Mouse (Mus musculus) left cerebral cortex, postnatal 36 days (tissue): ENCODE measurements around the gene Nkx2-3. TPM values are rescaled to one million over a fixed set of nuclear protein-coding genes. Genes with fewer than 3 reads are reported as not detected.

ENCODE experiments used
- DNase-seq, 2 experiments: peaks; one replicate each; pipeline ENCODE4 v3.0.0; 2021 to 2022; ENCODE audit warnings: low spot score in 2 of 2, mixed read lengths in 1 of 2
- intact Hi-C: fragments of 180-260 bp; cut with DNase I; formaldehyde crosslinking; loops from one replicate; pipeline ENCODE4 v1.15.1; 2025
- total RNA-seq, 2 experiments: library from RNA; stranded (reverse); gene quantifications; 2 replicates each; pipeline ENCODE4 v1.2.3; 2021

Nkx2-3 gene
- total RNA-seq, 2 experiments from 2014 or later: not detected

DNA sequence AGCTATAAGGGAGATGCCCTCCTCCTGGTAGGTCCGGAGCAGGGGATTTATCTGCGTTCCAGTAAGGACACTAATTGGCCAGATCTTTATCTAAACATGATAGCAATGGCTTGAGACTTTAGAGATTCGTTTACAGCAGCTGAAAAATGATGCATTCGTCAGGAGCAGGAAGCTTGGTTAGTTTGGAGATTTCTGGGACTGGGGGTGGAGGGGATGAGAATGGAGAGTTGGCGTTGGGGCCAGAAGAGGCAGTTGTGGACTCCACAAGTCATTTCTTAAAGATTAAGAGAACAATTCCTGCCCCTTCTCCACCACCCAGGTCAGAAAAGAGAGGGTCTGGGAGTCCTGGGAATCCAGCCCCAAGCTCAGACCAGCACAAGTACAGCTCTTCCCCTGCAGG lies 8.6 kb upstream of the Nkx2-3 start:
- intact Hi-C loops: no loop called here
- no peak for DNase-seq

GRCm38 (mm10) chr19:43604492-43605120 lies 7.5 kb upstream of the Nkx2-3 start:
- intact Hi-C loops: loop anchor here (5.0 kb wide), 2 partner anchors 32 to 1153 kb away; partner anchors contain the start of gene Pax2

DNA sequence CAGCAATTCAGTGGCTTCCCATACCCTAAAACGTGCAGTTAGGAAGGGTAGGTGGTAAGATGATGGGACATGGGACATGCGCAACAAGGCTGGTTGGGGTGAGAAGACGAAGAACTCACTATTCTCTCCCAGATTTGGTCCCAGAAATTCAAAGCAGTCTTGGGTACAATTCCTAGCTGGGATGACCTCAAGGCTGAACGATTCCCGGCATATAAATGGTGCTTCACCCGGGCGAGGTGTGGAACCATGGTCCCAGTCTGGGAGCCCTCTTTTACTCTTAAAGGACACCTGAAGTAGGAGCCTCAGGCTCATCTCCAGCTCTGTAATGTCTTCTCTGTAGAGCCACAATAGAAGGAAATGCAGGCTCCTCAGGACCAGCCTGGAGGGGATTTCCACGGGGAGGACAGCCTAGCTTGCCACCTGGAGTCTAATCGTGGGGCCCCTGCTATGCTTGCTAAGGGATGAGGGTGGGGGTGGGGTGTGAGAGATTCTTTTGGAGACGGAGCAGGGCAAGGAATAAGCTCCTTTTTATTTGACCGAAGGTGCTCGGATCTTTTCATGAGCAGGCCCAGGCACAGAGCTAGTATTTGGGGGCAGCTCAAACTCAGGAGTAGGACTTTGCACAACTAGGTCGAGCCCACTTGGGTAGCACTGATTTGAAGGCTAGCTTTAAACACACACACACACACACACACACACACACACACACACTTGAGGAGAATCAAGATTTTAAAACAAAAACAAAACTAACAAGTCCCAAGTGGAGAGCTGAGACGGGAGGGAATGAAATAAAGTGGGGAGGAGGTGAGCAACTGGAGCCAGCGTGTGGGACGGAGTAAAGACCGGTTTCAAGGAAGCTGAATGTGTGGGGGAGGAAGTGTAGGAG lies 6.2 kb upstream of the Nkx2-3 start:
- DNase-seq: no peak
- intact Hi-C loops: loop anchor here (5.0 kb wide), 2 partner anchors 34 to 1151 kb away; partner anchors contain the start of gene Pax2

More at GRCm38 (mm10) chr19:43604492-43605120, 7.5 kb upstream of the Nkx2-3 start:
- DNase-seq: no peak

DNA sequence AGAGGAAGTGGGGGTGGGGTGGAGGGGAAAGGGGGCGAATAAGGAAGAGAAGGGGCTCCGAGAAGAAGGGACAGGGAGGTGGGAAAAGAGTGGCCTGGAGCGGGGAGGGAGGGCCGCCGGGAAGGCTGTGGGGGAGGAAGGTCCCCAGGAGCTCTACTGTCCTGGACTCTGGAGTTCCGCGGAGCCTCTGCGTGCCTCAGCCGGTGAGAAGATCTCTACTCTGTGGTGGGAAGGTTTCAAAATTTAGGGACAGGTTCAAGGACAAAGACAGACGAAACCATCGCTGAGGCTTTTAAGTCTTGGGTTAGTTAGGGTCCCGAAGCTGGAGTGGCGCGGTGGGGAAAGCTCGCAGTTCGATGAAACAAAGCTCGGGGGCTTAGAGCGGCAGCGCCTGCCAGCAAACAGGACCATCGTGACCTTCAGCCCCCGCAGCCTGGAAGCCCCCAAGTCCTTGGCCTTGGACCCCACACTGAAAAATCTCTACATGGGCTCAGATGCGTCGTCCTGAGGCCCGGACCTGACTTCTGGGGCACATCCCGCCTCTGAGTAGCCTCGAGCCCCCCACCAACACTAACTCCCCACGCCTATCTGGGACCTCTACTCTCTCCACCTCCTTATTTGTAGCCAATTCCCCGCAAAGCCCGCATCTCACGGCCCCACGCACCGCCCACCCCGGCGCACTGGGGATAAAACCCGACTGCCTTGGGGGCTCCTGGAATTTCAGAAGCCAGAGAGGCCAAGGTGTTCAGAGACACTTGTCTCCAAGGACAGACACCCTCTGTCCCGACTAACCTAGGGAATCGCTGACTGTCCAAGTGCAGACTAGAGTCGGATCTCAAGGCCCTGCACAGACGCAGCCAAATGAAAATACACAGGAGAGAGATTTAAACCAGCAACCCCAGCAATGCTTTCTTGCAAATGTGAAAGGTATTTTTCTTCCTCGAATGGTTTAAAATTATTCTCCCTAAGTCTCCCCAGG lies 5.3 kb upstream of the Nkx2-3 start:
- no peak for DNase-seq
- intact Hi-C loops: loop anchor here (5.0 kb wide), 2 partner anchors 35 to 1150 kb away; partner anchors contain the start of gene Pax2

DNA sequence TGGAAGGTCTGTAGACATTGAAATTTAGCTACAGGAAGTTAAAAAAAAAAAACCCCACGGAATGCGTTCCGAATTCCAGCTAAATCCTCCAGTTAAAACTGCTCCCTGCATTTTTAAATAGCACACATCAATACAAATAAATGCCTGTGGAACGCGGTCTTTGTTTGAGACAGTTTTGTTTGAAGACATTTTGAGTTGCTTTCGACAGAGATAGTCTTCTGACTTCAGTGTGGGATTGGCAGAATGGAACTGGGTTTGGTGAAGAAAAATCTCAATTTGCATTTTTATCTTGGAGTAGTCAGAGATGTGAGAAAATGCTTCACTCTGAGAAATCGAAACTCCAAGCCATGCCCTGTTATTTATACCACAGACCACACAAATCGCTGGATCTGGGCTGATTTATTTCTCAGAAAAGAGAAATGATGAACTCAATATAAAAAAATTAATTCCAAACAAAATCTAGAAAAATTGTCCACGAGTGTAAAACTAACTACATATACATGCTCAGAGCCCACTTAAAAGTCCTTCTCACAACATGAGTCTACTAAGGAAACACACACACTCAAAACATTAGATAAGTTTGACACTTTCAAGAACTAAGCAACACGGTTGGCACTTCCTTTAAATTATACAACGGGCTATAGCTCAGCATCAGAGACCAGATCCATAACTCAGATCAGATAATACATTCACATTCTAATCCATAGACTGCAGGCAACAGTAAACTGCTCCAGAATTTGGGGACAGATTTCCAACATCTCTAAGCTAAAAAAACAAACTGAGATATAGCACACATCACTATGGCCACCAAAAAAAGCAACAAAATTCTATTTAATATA lies 4.1 kb upstream of the Nkx2-3 start:
- intact Hi-C loops: loop anchor here (5.0 kb wide), 2 partner anchors 36 to 1149 kb away; partner anchors contain the start of gene Pax2
- no peak for DNase-seq

- intact Hi-C loops: loop anchor here (5.0 kb wide), 2 partner anchors 37 to 1148 kb away; partner anchors contain the start of gene Pax2
- no peak for DNase-seq
Measured at GRCm38 (mm10) chr19:43608711-43609457, 3.2 kb upstream of the Nkx2-3 start.

DNA sequence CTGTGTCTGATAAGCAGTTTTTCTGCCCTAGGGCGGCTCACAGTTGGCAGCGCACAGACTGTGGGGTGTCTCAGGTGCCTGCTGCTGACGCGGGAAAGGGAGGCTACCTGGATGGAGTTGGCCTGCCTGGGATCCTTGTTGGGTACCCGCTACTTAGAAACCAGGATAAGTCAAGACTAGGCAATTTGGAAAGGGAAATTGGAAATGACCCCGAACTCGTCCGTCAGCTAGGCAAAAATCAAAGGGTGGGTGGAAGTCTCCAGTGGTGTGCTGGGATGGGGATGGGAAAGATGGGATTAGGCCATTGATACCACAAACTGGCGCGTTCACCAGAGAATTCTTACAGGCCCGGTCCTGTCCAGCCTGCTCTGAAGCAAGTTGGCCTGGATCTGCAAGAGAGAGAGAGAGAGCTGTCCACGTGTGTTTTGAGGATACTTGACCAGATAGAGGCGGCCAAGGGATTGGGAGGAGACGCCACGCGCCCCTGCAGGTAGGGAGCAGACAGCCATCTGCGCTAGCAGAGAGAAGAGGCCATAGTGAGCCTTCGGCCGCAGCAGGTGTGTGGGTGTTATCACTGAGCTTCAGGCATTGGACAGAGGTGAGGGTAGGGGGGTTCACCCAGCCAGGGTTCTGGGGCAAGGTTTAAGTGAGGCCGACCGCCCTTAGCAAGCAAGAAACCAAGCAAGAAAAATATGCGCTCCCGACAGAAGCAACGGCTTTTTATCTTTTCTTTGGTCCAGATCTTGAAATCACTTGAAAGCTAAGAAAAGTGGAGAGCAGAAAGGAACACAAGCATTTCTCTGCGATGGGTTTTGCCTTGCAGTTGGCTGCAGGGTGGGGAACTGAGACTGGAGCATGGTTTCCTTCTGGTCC lies 2.4 kb upstream of the Nkx2-3 start:
- DNase-seq: no peak
- intact Hi-C loops: loop anchor here (5.0 kb wide), 3 partner anchors 37 to 1628 kb away; partner anchors contain the start of genes Lbx1 and Pax2

DNA sequence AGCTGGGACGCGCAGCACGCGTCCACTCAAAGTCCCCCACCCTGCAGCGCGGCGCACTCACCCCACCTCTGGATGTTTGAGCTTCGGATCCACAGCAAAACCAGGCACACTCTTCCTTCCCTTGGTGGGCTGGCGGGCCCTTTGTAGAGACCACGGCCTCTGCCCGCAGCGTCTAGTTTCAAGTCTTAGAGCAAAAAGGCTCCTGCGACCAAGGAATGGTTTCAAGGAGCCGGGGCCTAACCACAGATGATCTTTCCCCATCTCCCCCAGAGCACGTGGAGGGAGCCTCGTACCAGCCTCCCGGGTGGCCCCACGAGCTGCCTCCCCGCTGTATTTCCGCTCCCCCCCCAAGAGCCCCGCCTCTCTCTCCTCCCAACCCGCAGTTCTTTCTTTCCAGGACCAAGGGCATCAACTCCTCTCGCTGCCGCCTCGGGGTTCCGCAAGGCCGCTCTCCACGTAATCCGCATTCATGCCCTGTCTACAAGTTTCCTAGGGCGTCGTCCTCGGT lies 1.7 kb upstream of the Nkx2-3 start:
- DNase-seq: no peak
- intact Hi-C loops: loop anchor here (5.0 kb wide), 1 partner anchor 1627 kb away; the partner anchor contains the start of gene Lbx1

GRCm38 (mm10) chr19:43611110-43611509 lies 1.0 kb upstream of the Nkx2-3 start:
- DNase-seq: no peak
- intact Hi-C loops: loop anchor here (5.0 kb wide), 1 partner anchor 1626 kb away; the partner anchor contains the start of gene Lbx1

DNA sequence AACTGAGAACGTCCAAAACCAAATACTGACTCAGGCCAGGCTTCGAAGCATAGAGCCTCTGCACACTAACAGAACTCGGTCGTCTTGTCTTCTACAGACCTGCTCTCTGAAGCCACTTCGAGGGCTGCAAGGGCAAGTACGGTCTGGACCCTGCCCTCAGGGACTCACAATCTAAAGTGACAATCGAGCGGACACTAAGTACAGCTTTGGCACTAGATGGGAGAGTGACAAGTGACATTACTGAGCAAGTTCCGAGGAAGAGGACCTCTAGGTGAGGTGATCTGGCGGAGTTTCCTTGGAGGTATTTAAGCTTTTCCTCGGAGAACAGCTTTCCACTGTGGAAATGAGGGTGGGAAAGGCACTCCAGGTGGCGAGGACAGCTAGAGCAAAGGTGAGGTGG lies 564 bp upstream of the Nkx2-3 start:
- intact Hi-C loops: loop anchor here (5.0 kb wide), 1 partner anchor 1626 kb away; the partner anchor contains the start of gene Lbx1
- no peak for DNase-seq

- DNase-seq: peak in 1 of 2 experiments; percentile 22
- intact Hi-C loops: loop anchor here (5.0 kb wide), 1 partner anchor 1625 kb away; the partner anchor contains the start of gene Lbx1
Measured at GRCm38 (mm10) chr19:43612501-43612971, 411 bp downstream of the Nkx2-3 start.

DNA sequence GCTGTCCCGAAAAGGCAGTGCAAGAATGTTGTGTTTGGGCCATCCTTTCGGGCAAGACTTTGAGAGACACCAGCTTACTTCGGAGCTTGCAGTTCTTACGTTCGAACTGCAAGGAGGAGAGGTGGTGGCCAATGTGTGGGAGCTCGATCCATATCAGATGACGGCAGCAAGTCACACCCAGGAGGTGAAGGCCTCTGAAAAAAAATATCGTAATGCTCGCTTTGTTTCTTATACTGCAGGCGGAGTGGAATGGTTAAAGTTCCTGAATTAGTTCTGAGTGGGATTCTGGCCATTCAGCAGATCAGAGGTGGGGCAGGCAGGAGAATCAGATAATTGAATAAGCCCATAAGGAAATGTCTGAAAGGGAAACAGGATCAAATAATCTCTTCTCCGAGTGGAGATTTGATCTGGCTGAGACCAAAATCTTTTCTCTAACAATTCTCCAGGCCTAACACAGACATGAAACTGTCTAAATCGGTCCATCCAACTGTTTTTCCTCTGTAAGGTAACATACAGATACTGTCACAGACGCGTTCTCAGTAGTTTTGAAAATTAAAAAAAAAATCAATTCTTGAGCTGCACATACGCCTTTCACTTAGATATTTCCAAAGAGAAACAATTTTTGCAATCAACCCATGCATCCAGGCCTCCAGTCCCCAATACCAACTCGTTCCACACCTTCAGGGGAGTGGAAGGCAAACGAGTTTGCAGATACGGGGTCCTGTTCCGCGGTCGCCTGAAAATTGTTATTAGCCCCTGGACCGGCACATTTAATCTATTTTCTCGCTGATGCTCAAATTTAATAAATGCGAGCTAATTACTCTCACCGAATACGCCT lies 1.4 kb downstream of the Nkx2-3 start:
- intact Hi-C loops: loop anchor here (5.0 kb wide), 1 partner anchor 1624 kb away; the partner anchor contains the start of gene Lbx1

DNA sequence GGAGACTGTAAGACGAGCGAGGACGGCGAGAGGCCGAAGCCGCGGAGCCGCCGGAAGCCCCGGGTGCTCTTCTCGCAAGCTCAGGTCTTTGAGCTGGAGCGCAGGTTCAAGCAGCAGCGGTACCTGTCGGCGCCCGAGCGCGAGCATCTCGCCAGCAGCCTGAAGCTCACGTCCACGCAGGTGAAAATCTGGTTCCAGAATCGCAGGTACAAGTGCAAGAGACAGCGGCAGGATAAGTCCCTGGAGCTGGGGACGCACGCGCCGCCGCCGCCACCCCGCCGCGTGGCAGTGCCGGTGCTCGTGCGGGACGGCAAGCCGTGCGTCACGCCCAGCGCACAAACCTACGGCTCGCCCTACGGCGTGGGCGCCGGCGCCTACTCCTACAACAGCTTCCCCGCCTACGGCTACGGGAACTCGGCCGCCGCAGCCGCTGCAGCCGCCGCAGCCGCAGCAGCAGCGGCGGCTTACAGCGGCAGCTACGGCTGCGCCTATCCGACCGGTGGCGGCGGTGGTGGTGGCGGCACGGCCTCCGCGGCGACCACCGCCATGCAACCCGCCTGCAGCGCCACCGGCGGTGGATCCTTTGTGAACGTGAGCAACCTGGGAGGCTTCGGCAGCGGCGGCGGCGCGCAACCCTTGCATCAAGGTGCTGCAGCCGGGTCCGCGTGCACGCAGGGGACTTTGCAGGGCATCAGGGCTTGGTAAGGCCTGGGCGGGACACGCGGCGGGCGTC lies 2.4 kb downstream of the Nkx2-3 start:
- DNase-seq: no peak
- intact Hi-C loops: loop anchor here (5.0 kb wide), 2 partner anchors 1123 to 1623 kb away; partner anchors contain the start of gene Lbx1

More for the DNA sequence above, 1.4 kb downstream of the Nkx2-3 start:
- DNase-seq: no peak

DNA sequence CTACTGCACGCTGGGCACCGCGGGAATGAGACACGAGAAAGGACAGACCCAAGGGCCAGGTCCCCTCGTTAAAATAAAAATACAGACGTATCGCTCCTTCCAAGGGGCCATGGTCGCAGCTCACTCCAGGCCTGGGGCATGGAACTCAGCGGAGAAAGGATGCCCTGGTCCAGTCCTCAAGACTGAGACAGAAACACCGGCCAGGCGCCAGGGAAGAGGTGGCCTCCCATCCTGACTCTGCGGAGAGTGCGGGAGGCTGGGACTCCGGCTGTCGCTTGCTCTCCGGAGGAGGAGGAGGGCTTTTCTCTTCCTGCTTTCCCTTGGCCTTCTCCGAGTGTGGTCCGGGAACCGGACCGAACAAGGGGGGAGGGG lies 2.9 kb downstream of the Nkx2-3 start:
- no peak for DNase-seq
- intact Hi-C loops: loop anchor here (5.0 kb wide), 1 partner anchor 1122 kb away; no protein-coding TSS in a partner anchor
